Mouse (Mus musculus) urinary bladder, postnatal 36 days (tissue): ENCODE measurements around the gene Amtn.
"Not testable (repeated sequence)": the region's sequence is repeated elsewhere in the genome, so short reads cannot be mapped to it uniquely, and the experiment has no call there.

Experiments
- DNase-seq, 2 experiments: peaks; one replicate each; pipeline ENCODE4 v3.0.0; 2022; ENCODE audit warnings: low spot score in 2 of 2, mixed read lengths in 1 of 2

Amtn gene

DNA sequence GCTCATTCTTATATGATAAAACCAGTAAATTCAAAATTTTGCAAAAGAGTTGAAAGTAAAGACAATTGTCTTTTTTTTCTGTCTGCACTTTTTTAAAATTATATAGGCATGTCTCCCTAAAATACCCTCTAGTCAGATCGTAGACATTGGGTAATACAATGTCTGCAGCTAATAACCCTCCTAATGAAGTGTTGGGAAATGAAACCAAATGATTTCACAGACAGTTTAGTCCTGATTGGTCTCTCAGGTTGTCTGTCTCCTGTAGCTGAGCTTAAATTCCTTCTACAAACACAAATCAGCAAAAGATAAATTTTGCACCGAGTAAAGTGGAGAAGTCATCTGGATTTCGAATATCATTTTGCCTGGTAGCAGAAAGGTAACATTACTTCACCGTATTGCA lies at the start of gene Amtn:
Gene Amtn (plus strand): TSS at position 301 of the 400 bp plus-strand sequence.
- DNase-seq, result no peak

DNA sequence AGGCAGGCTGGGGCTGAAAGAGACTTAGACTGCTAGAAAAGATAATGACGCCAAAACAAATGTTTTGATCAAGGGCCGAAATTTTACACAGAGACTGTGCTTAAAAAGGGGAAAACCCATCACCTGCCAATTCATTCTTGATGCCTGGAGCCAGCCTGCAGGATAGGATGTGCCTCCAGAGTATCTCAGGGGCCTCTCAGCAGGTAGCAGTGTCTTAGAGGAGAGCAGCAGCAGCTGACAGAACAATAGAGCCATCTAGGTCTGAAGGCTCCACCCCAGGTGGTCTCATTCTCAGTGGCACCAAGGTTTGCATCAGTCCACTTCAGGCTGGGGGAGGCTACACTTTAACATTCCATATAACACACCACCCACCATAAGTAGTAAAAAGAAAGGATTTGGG lies 27.4 kb upstream of the Amtn start:
- not testable (repeated sequence) for DNase-seq

DNA sequence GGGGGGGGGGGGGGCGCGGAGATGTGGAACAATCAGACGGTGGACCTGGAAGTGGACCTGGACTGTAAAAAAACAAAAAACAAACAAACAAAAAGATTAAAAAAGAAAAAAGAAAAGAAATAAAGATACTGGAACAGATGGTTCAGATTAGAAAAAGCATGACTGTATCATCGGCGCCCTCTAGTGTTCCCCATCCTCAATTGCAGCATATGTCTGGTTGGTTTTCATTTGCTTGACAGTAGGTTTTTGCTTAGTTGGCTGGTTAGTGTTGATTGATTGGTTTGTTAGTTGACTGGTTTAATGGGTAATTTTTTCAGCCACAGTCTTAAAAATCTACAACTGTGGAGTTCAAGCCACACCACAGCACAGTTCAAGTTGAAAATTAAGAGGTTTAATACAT lies 11.1 kb upstream of the Amtn start:
- DNase-seq, result no peak

DNA sequence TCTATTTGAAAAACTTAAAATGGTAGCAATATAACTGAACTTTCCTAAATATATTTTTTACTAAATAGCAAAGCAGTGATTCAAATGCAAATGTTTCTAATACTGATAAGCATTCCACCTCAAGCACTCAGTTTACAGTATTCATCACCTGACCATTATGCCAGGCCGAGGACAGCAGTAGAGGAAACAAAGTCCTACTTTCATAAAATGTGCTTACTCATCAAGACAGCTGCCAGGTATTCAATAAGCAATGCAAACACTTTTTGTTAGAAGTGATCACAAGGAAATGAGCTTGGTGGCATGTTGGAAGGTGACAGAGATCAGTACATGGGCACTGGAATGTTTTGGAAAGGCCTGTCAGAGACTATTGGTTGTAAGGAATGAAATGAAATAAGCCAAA lies 9.0 kb upstream of the Amtn start:
- DNase-seq, result no peak

DNA sequence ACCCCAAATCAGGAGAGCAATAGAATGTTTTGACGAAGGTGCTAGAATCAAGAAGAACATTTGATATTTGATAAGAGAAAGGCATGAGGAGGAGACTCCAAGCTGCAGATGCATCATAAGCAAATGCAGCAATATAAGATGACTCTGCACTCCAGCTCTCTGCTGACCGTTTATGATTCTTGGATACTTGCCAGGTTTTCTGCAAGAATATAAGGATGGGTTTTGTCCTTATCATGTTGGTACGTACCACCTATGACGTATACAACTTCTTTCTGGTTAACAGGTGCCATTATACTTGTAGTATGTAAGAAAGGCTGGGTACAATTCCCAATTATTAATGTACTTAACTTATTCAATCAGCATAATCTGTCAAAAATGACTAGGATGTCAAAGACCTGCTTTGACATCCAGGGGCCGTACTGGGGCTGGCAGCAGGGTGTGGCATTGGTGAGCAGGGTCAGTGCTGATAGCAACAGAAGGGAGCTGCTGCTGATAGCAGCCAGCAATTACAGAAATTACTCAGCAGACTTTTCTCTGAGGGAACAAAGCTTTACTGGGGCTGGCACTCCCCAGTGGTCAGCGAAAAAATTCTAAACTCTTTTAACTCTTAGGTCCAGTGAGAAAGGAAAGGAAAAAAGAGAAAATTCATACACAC lies 5.2 kb upstream of the Amtn start:
- DNase-seq, result no peak

DNA sequence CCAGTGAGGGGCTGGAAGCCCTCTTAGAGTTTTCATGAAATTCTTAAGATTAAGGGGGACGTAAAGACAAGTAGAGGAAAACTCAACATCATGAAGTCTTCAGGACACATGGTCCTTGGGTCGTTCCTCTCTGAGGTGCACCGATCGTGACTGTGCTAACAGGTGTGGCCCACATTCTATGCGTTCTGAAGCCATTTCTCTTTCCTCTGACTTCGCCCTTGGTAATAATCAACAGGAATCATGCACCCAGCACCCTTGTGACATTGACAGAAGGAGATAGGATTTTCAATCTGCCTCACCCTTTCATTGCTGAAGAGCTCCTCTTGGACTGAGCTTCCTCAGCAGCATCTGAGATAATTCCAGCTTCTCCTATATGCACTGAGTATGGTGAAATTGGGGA lies 3.3 kb upstream of the Amtn start:
- DNase-seq, result no peak

- not testable (repeated sequence) for DNase-seq
Observed at GRCm38 (mm10) chr5:88391960-88392359, 16.1 kb downstream of the Amtn start.

DNA sequence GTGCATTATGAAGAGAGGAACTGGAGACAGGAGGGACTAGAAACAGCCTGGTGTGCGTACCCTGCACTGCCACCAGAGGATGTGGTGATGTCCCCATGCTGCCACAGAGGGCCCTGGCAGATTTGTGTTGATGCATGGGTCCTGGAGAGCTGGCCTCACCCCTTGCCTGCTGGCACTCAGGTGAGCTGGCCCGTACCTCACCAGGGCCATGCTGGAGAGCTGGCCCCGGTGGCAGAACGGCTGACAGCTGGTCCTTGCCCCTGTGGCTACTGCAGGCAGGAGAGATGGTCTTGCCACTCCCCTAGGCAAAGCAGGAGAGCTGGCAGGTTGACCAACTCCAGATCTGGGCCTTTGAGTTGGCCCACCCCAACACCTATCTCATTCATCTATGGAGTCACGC lies 22.7 kb downstream of the Amtn start:
- no peak for DNase-seq

GRCm38 (mm10) chr5:88399849-88400248 lies 23.9 kb downstream of the Amtn start:
- DNase-seq, result peak; percentile 51 to 71

DNA sequence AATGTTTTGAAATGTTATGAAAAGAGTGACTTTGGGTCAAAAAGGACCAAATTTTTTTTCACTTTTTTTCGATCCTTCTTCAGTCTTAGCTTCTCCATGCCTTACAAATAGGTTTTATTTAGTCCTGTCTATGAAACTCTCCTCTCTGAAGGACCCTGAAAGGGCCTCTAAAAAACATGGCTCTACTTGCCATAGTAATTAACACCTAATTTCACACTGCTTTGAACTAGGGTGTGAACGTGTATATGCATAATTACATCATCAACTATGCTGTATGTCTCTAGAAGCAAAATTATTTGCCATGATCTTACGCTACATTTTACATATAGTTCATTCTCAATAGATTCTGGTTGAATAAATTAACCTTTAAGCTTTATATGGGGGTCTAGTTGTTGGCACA lies 25.6 kb downstream of the Amtn start:
- no peak for DNase-seq

- DNase-seq, result no peak
Observed at GRCm38 (mm10) chr5:88420319-88421065, 44.6 kb downstream of the Amtn start.

- not testable (repeated sequence) for DNase-seq
Observed at GRCm38 (mm10) chr5:88424892-88425291, 49.0 kb downstream of the Amtn start.

DNA sequence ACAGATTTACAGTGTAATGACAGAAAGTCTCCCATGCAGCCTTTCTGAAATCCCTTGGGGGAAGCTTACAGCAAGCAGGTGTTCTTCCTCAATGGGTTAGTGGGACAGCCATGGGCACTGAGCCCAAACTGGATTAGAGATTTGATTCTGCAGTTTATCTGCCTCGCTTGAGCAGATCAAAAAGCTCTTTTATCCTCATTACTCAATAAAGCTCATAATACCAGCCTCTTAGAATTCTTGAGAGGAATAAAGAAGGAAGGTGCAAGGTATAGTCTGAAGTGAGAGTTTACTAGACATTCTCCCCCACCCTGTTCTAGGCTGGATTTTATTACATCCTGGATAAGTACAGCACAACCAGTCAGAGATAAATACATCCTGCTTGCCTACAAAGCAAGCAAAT lies 50.8 kb downstream of the Amtn start:
- no peak for DNase-seq
